Mouse (Mus musculus) midbrain, embryonic 10.5 days (tissue): ENCODE data around the gene Otc. TPM values are rescaled to one million over a fixed set of nuclear protein-coding genes. Genes with fewer than 3 reads are reported as not detected.

ENCODE experiments used
- DNase-seq: peaks from one replicate; pipeline ENCODE4 v3.0.0-alpha.2; 2017; ENCODE audit warnings: low spot score
- H3K27ac ChIP-seq: fragments of 300-500 bp; sonication (generic); replicated peaks from 2 replicates; pipeline ENCODE4 v1.5.1; 2016; ENCODE audit warnings: mild to moderate bottlenecking
- H3K27me3 ChIP-seq: fragments of 300-500 bp; sonication (generic); 2 replicates; pipeline ENCODE4 v1.6.1; 2016; ENCODE audit warnings: low read depth, mild to moderate bottlenecking; ENCODE audit not compliant: poor library complexity, severe bottlenecking
- H3K36me3 ChIP-seq: fragments of 300-500 bp; sonication (generic); 2 replicates; pipeline ENCODE4 v1.6.1; 2016; ENCODE audit warnings: mild to moderate bottlenecking, moderate library complexity
- H3K4me1 ChIP-seq: fragments of 300-500 bp; sonication (generic); 2 replicates; pipeline ENCODE4 v1.6.1; 2016
- H3K4me3 ChIP-seq: fragments of 300-500 bp; sonication (generic); 2 replicates; pipeline ENCODE4 v1.5.1; 2016; ENCODE audit warnings: mild to moderate bottlenecking, moderate library complexity
- H3K9me3 ChIP-seq: fragments of 300-500 bp; sonication (generic); replicated peaks from 2 replicates; pipeline ENCODE4 v1.6.1; 2016; ENCODE audit warnings: mild to moderate bottlenecking
- WGBS: fragments of 180-500 bp; shearing (Covaris S2); methylation state at CpG from one replicate; pipeline ENCODE4 v1.1.7; 2016; 5-methylcytosine and 5-hydroxymethylcytosine counted together
- polyA plus RNA-seq: library from polyadenylated mRNA; unstranded; fragments of >200 nt; fragmentation: Nextera tagmentation; extraction: Ambion mirVana; gene quantifications from 2 replicates; pipeline ENCODE4 v1.2.1, GENCODE M21; 2016

Otc gene
- polyA plus RNA-seq, 1 experiment from 2014 or later: not detected

DNA sequence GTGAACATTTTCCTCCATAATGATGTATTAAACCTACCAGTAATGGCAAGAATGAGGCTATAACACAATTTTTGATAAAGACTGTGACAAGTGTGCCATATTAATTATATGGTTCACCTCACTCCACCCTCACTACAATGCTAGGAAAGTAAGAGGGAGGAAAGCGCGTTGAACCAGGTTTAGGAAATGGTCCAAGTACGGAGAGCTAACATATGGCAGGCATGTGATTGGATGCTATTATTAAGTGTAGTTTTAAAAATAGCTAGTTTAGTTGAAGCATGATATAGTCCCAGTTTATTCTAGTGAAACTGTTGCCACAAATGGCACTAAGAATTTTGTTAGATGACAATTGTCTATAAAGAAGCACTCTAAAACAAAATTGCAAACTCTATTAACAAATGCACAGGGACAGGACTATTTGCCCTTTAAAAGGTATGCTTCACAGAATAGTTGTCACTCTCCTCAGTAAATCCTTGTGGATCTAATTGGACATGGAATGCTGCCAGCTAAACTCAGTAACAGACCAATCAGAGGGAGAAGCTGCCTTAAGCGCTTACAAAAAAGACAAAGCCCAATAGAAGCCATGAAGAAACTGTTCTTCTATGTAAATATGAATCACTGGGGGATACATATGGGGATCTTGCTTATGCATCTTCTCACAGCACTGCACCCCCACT lies 16.8 kb downstream of the Otc start:
- no peaks in the 10 kb centered on the region for H3K27me3 ChIP-seq
- no peak overlapping the region for H3K4me3 ChIP-seq
- H3K9me3 ChIP-seq: no peaks in the 10 kb centered on the region
- DNase-seq: no peak
- 91% methylated on average over 4 of the region's 4 CpGs for WGBS
- no peaks in the 10 kb centered on the region for H3K4me1 ChIP-seq
- H3K36me3 ChIP-seq: no peaks in the 10 kb centered on the region
- no peak overlapping the region for H3K27ac ChIP-seq

GRCm38 (mm10) chrX:10297341-10297740 lies 45.2 kb downstream of the Otc start:
- no peaks in the 10 kb centered on the region for H3K9me3 ChIP-seq
- DNase-seq: no peak
- H3K36me3 ChIP-seq: no peaks in the 10 kb centered on the region
- no peak overlapping the region for H3K27ac ChIP-seq
- H3K4me1 ChIP-seq: no peaks in the 10 kb centered on the region
- no peaks in the 10 kb centered on the region for H3K27me3 ChIP-seq
- H3K4me3 ChIP-seq: no peak overlapping the region
- WGBS: 91% methylated on average over 14 of the region's 14 CpGs

- Histone ChIP-seq H3K27ac (no peak overlapping the region), H3K27me3 (no peaks in the 10 kb centered on the region), H3K36me3 (no peaks in the 10 kb centered on the region), H3K4me1 (no peaks in the 10 kb centered on the region), H3K9me3 (no peaks in the 10 kb centered on the region), H3K4me3 (no peak overlapping the region)
- DNase-seq: no peak
- 80% methylated on average over 4 of the region's 4 CpGs for WGBS
These were observed 66.1 kb downstream of the Otc start for GRCm38 (mm10) chrX:10318176-10318575.

GRCm38 (mm10) chrX:10330246-10330645 lies 78.1 kb downstream of the Otc start:
- DNase-seq: no peak
- WGBS: 67% methylated on average over 1 of the region's 1 CpGs
- H3K4me1 ChIP-seq: no peaks in the 10 kb centered on the region
- H3K36me3 ChIP-seq: no peaks in the 10 kb centered on the region
- no peak overlapping the region for H3K4me3 ChIP-seq
- no peaks in the 10 kb centered on the region for H3K27me3 ChIP-seq
- no peak overlapping the region for H3K27ac ChIP-seq
- H3K9me3 ChIP-seq: no peaks in the 10 kb centered on the region

DNA sequence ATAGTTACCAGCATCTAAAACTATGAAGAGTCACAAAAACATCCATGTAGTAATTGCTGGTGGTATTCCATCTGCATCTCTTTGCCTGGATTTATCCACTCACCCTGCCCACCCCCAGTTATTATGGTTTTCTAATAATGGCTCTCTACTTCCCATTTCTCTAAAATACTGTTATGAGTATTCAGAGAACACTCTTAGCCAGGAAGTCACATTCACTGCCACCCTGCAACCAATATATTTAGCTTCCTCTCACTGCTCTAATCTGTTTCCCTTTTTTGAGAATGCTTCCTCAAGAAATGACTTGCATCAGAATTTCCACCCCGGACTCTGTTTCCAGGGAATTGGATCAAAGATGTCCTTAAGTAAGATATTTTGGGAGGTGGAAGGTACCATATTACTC lies 79.6 kb downstream of the Otc start:
- H3K4me3 ChIP-seq: no peak overlapping the region
- no peaks in the 10 kb centered on the region for H3K36me3 ChIP-seq
- DNase-seq: no peak
- H3K4me1 ChIP-seq: no peaks in the 10 kb centered on the region
- no peak overlapping the region for H3K27ac ChIP-seq
- no peaks in the 10 kb centered on the region for H3K9me3 ChIP-seq
- 93% methylated on average over 1 of the region's 1 CpGs for WGBS
- no peaks in the 10 kb centered on the region for H3K27me3 ChIP-seq

- 65% methylated on average over 2 of the region's 2 CpGs for WGBS
- H3K9me3 ChIP-seq: no peaks in the 10 kb centered on the region
These were observed 84.7 kb downstream of the Otc start for GRCm38 (mm10) chrX:10336816-10337215.

GRCm38 (mm10) chrX:10355867-10356266 lies 103.8 kb downstream of the Otc start:
- 51% methylated on average over 4 of the region's 4 CpGs for WGBS
- no peak for DNase-seq
- H3K27me3 ChIP-seq: no peaks in the 10 kb centered on the region
- H3K9me3 ChIP-seq: no peaks in the 10 kb centered on the region
- H3K27ac ChIP-seq: no peak overlapping the region
- no peaks in the 10 kb centered on the region for H3K4me1 ChIP-seq
- no peaks in the 10 kb centered on the region for H3K36me3 ChIP-seq
- H3K4me3 ChIP-seq: no peak overlapping the region

More at GRCm38 (mm10) chrX:10336816-10337215, 84.7 kb downstream of the Otc start:
- DNase-seq: no peak
- Histone ChIP-seq H3K27me3 (no peaks in the 10 kb centered on the region), H3K27ac (no peak overlapping the region), H3K36me3 (no peaks in the 10 kb centered on the region), H3K4me3 (no peak overlapping the region), H3K4me1 (no peaks in the 10 kb centered on the region)

Other genes with a start within 250 kb of the Otc start
- 3.0 and 5.5 TPM in 2 replicates for gene Srpx, start 134.6 kb upstream of the Otc start, polyA plus RNA-seq
- gene Rpgr, start 35.4 kb upstream of the Otc start, polyA plus RNA-seq: 31.7 and 34.7 TPM in 2 replicates
- 71.1 and 77.5 TPM in 2 replicates for gene Tspan7, start 232.9 kb downstream of the Otc start, polyA plus RNA-seq